Mouse (Mus musculus): Measurements from ENCODE around the gene Pigt.

The Pigt gene

GRCm38 (mm10) chr2:164520782-164521181, 23.5 kb downstream of the Pigt start:
- DNase-seq (ENCODE audit: low spot score in 2 of 2), result peak in 1 of 2 experiments; percentile 43

- no peak for DNase-seq (ENCODE audit: low spot score in 2 of 2)
Observed at GRCm38 (mm10) chr2:164521841-164522240, 24.5 kb downstream of the Pigt start.

- DNase-seq (ENCODE audit: low spot score in 2 of 2), result no peak
Observed at GRCm38 (mm10) chr2:164522280-164522679, 25.0 kb downstream of the Pigt start.

- DNase-seq (ENCODE audit: low spot score in 2 of 2), result no peak
Observed at GRCm38 (mm10) chr2:164523301-164523773, 26.0 kb downstream of the Pigt start.

- DNase-seq (ENCODE audit: low spot score in 2 of 2), result no peak
Observed at GRCm38 (mm10) chr2:164528557-164528956, 31.2 kb downstream of the Pigt start.

- peak; percentile 28 to 49 for DNase-seq (ENCODE audit: low spot score in 2 of 2)
Observed at GRCm38 (mm10) chr2:164531169-164531568, 33.8 kb downstream of the Pigt start.

GRCm38 (mm10) chr2:164534315-164534714, 37.0 kb downstream of the Pigt start:
- DNase-seq (ENCODE audit: low spot score in 2 of 2), result no peak

GRCm38 (mm10) chr2:164537003-164537402, 39.7 kb downstream of the Pigt start:
- no peak for DNase-seq (ENCODE audit: low spot score in 2 of 2)

- peak in 1 of 2 experiments; percentile 28 for DNase-seq (ENCODE audit: low spot score in 2 of 2)
Observed at GRCm38 (mm10) chr2:164540652-164541427, 43.5 kb downstream of the Pigt start.

GRCm38 (mm10) chr2:164542132-164542531, 44.8 kb downstream of the Pigt start:
- no peak for DNase-seq (ENCODE audit: low spot score in 2 of 2)

- no peak for DNase-seq (ENCODE audit: low spot score in 2 of 2)
Observed at GRCm38 (mm10) chr2:164542598-164542997, 45.3 kb downstream of the Pigt start.

GRCm38 (mm10) chr2:164543745-164544144, 46.4 kb downstream of the Pigt start:
- DNase-seq (ENCODE audit: low spot score in 2 of 2), result no peak

GRCm38 (mm10) chr2:164544454-164545097, 47.3 kb downstream of the Pigt start:
- no peak for DNase-seq (ENCODE audit: low spot score in 2 of 2)

- no peak for DNase-seq (ENCODE audit: low spot score in 2 of 2)
Observed at GRCm38 (mm10) chr2:164549338-164549737, 52.0 kb downstream of the Pigt start.

- DNase-seq (ENCODE audit: low spot score in 2 of 2), result no peak
Observed at GRCm38 (mm10) chr2:164549963-164550894, 52.9 kb downstream of the Pigt start.

- DNase-seq (ENCODE audit: low spot score in 2 of 2), result no peak
Observed at GRCm38 (mm10) chr2:164550895-164551269, 53.6 kb downstream of the Pigt start.

GRCm38 (mm10) chr2:164551502-164551901, 54.2 kb downstream of the Pigt start:
- no peak for DNase-seq (ENCODE audit: low spot score in 2 of 2)

All from heart, adult 9 months (tissue).